Mouse (Mus musculus) intestine, embryonic 14.5 days (tissue): ENCODE measurements around the gene Gbe1. TPM values are rescaled to one million over a fixed set of nuclear protein-coding genes. Genes with fewer than 3 reads are reported as not detected.

Experiments
- ATAC-seq: fragments of 200-750 bp; cut with Nextera tagmentation; replicated peaks from 2 replicates; pipeline ENCODE4 v1.8.0; 2017; ENCODE audit warnings: low read depth, moderate number of reproducible peaks, moderate TSS enrichment, moderate library complexity; ENCODE audit not compliant: low FRiP score, low TSS enrichment
- DNase-seq: peaks from one replicate; pipeline ENCODE4 v3.0.0-alpha.2; 2018; ENCODE audit warnings: low spot score
- H3K27ac ChIP-seq: fragments of 300-500 bp; sonication (generic); 2 replicates; pipeline ENCODE4 v1.5.1; 2014; ENCODE audit warnings: low read depth, mild to moderate bottlenecking, control low read depth
- H3K27me3 ChIP-seq: fragments of 300-500 bp; sonication (generic); replicated peaks from 2 replicates; pipeline ENCODE4 v1.6.1; 2014; ENCODE audit warnings: low read length, control low read depth; ENCODE audit not compliant: control insufficient read depth, insufficient read depth
- H3K36me3 ChIP-seq: fragments of 300-500 bp; sonication (generic); 2 replicates; pipeline ENCODE4 v1.6.1; 2014; ENCODE audit warnings: low read length, control low read depth; ENCODE audit not compliant: control insufficient read depth, insufficient read depth
- H3K4me1 ChIP-seq: fragments of 300-500 bp; sonication (generic); replicated peaks from 2 replicates; pipeline ENCODE4 v1.6.1; 2014; ENCODE audit warnings: low read length, control low read depth, mixed read lengths; ENCODE audit not compliant: control insufficient read depth, insufficient read depth
- H3K4me2 ChIP-seq: fragments of 300-500 bp; sonication (generic); 2 replicates; pipeline ENCODE4 v1.6.1; 2014; ENCODE audit warnings: low read length
- H3K4me3 ChIP-seq: fragments of 300-500 bp; sonication (generic); 2 replicates; pipeline ENCODE4 v1.5.1; 2014; ENCODE audit warnings: low read depth, low read length, control low read depth, mixed read lengths
- H3K9ac ChIP-seq: fragments of 300-500 bp; sonication (generic); 2 replicates; pipeline ENCODE4 v1.6.1; 2014; ENCODE audit warnings: mild to moderate bottlenecking, low read length
- H3K9me3 ChIP-seq: fragments of 300-500 bp; sonication (generic); 2 replicates; pipeline ENCODE4 v1.6.1; 2016; ENCODE audit warnings: low read length, control low read depth; ENCODE audit not compliant: control insufficient read depth
- WGBS: fragments of 180-500 bp; shearing (Covaris S2); extraction: QIAGEN DNeasy Blood & Tissue Kit; methylation state at CpG from one replicate; pipeline ENCODE4 v1.1.7; 2014; 5-methylcytosine and 5-hydroxymethylcytosine counted together
- polyA plus RNA-seq: library from polyadenylated mRNA; unstranded; fragments of >200 nt; fragmentation: Nextera tagmentation; extraction: Ambion mirVana; gene quantifications from 2 replicates; pipeline ENCODE4 v1.2.1, GENCODE M21; 2014

The Gbe1 gene
- polyA plus RNA-seq, 1 experiment from 2014 or later, result 22.9 TPM

DNA sequence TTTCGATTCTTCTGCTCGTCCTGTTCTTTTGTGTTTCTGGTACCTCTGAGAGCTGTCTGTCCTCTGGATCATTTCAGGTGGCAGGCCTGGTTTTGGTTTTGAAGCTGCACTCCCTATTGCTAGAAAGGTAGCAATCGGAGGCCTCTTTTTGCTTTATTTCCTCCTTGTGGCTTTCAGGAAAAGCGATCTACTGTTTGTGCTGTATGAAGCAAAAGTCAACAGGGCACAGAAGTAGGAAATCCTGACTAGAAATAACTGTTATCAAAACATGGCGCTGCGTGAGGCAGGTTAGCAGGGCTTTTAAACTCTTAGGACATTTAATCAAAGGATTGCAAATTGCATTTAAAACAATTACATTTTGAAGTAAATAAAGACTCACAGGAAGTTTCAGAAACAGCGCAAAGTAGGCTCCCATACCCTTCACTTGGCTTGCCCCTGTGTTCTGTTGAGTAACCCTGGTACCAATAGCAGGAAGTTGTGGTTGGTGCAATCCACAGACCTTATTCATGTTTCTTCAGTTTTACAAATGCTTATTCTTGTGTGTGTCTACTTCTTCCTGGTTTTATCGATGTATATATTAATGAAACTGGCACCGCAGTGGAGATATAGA, 12.7 kb downstream of the Gbe1 start:
- Histone ChIP-seq H3K9ac (no peak overlapping the region), H3K36me3 (no peaks in the 10 kb centered on the region), H3K4me3 (no peak overlapping the region), H3K4me2 (no peak overlapping the region), H3K9me3 (no peaks in the 10 kb centered on the region), H3K27ac (no peak overlapping the region), H3K4me1 (peaks cover 4% of the 10 kb centered on the region; the same call in 1 of the 2 replicates), H3K27me3 (no peaks in the 10 kb centered on the region)
- 91% methylated on average over 9 of the region's 9 CpGs for WGBS
- ATAC-seq (no peak), DNase-seq (no peak)

DNA sequence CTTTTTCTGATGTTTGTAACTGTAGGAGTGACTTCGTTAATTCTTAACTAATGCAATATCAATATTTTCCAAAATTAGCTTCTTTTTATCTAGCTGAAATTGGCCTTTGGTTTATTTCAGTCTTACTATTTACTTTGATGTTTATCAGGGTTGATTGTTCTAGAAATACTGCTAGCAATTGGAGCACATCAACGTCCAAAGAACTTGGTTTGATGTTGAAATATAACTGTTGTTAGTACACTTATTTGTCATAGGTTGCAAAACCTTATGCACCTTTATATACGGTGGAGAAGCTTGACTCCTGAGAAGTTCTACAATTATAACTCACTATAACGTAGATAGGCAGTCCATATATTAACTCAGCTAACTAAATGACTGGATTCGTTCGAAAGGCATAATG, 14.8 kb downstream of the Gbe1 start:
- ATAC-seq (no peak), DNase-seq (no peak)
- H3K4me1 ChIP-seq, result peaks cover 4% of the 10 kb centered on the region; the same call in 1 of the 2 replicates
- 82% methylated on average over 6 of the region's 6 CpGs for WGBS
- no peak overlapping the region for H3K4me3 ChIP-seq
- H3K4me2 ChIP-seq, result no peak overlapping the region
- H3K27ac ChIP-seq, result no peak overlapping the region
- H3K9me3 ChIP-seq, result no peaks in the 10 kb centered on the region
- no peaks in the 10 kb centered on the region for H3K27me3 ChIP-seq
- no peaks in the 10 kb centered on the region for H3K36me3 ChIP-seq
- no peak overlapping the region for H3K9ac ChIP-seq

GRCm38 (mm10) chr16:70329036-70329435, 15.3 kb downstream of the Gbe1 start:
- no peak overlapping the region for H3K4me2 ChIP-seq
- H3K36me3 ChIP-seq, result no peaks in the 10 kb centered on the region
- peaks cover 4% of the 10 kb centered on the region; the same call in 1 of the 2 replicates for H3K4me1 ChIP-seq
- WGBS, result 59% methylated on average over 10 of the region's 10 CpGs
- ATAC-seq (peak; percentile 27; the same call in 1 of the 2 replicates), DNase-seq (no peak)
- no peaks in the 10 kb centered on the region for H3K9me3 ChIP-seq
- no peak overlapping the region for H3K9ac ChIP-seq
- H3K27ac ChIP-seq, result no peak overlapping the region
- no peak overlapping the region for H3K4me3 ChIP-seq
- no peaks in the 10 kb centered on the region for H3K27me3 ChIP-seq

GRCm38 (mm10) chr16:70329471-70329870, 15.7 kb downstream of the Gbe1 start:
- ATAC-seq, result 0 out of 2 replicates have a peak, but pooled peaks have one; percentile 58
- no peak for DNase-seq
- H3K27ac ChIP-seq, result no peak overlapping the region
- H3K4me2 ChIP-seq, result no peak overlapping the region
- no peak overlapping the region for H3K9ac ChIP-seq
- H3K4me1 ChIP-seq, result peaks cover 4% of the 10 kb centered on the region; the same call in 1 of the 2 replicates
- no peaks in the 10 kb centered on the region for H3K36me3 ChIP-seq
- WGBS, result 35% methylated on average over 6 of the region's 6 CpGs
- no peaks in the 10 kb centered on the region for H3K9me3 ChIP-seq
- no peak overlapping the region for H3K4me3 ChIP-seq
- H3K27me3 ChIP-seq, result no peaks in the 10 kb centered on the region

GRCm38 (mm10) chr16:70330007-70330406, 16.3 kb downstream of the Gbe1 start:
- Histone ChIP-seq H3K4me2 (no peak overlapping the region), H3K4me3 (no peak overlapping the region), H3K36me3 (no peaks in the 10 kb centered on the region), H3K9me3 (no peaks in the 10 kb centered on the region), H3K27ac (no peak overlapping the region), H3K4me1 (peaks cover 4% of the 10 kb centered on the region; the same call in 1 of the 2 replicates), H3K9ac (no peak overlapping the region), H3K27me3 (no peaks in the 10 kb centered on the region)
- no peak for ATAC-seq
- DNase-seq, result no peak
- WGBS, result 71% methylated on average over 2 of the region's 2 CpGs

- Histone ChIP-seq H3K4me1 (peaks cover 4% of the 10 kb centered on the region; the same call in 1 of the 2 replicates), H3K4me2 (no peak overlapping the region), H3K9me3 (no peaks in the 10 kb centered on the region), H3K27me3 (no peaks in the 10 kb centered on the region), H3K36me3 (no peaks in the 10 kb centered on the region), H3K9ac (no peak overlapping the region), H3K27ac (no peak overlapping the region), H3K4me3 (no peak overlapping the region)
- WGBS, result 88% methylated on average over 10 of the region's 10 CpGs
- ATAC-seq (no peak), DNase-seq (no peak)
These were observed 17.0 kb downstream of the Gbe1 start for GRCm38 (mm10) chr16:70330626-70331275.

DNA sequence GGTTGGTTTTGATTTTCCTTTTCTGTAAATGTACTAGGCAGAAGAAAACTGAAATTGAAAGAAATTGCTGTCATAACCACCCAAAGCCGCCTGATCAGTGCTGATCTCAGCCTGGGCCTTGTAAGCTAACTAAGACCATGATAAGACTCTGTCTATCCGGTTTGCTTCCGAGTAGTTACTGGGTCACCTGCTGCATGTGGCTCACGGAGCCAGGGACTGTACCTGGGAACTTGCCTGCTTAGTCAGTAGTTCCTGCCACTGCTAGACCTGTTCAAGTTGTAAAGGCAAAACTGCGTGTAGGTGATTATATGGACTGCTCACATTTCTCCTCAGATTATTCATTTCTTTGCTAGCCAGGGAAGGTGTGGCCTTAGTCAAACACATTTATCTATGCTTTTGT, 21.1 kb downstream of the Gbe1 start:
- DNase-seq, result no peak
- 90% methylated on average over 5 of the region's 5 CpGs for WGBS
- no peak overlapping the region for H3K4me2 ChIP-seq
- no peaks in the 10 kb centered on the region for H3K4me1 ChIP-seq
- no peak overlapping the region for H3K27ac ChIP-seq
- H3K4me3 ChIP-seq, result no peak overlapping the region
- no peaks in the 10 kb centered on the region for H3K36me3 ChIP-seq
- no peaks in the 10 kb centered on the region for H3K9me3 ChIP-seq
- no peak overlapping the region for H3K9ac ChIP-seq
- no peaks in the 10 kb centered on the region for H3K27me3 ChIP-seq
- no peak for ATAC-seq

DNA sequence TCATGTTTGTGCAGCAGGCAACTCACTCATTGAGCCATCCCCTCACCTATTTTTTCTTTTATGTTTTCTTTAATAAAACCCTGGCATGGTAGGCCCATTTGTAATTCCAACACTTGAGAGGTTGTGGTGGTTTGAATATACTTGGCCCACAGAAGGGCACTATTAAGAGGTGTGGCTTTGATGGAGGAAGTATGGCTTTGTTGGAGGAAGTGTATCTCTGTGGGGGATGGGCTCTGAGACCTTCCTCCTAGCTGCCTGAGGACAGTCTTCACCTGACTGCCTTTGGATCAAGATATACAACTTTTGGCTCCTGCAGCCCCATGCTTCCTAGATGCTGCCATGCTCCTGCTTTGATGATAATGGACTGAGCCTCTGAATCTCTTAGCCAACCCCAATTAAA, 21.7 kb downstream of the Gbe1 start:
- DNase-seq (no peak), ATAC-seq (no peak)
- Histone ChIP-seq H3K9me3 (no peaks in the 10 kb centered on the region), H3K4me3 (no peak overlapping the region), H3K27ac (no peak overlapping the region), H3K4me1 (no peaks in the 10 kb centered on the region), H3K27me3 (no peaks in the 10 kb centered on the region), H3K4me2 (no peak overlapping the region), H3K36me3 (no peaks in the 10 kb centered on the region), H3K9ac (no peak overlapping the region)

GRCm38 (mm10) chr16:70337661-70338060, 23.9 kb downstream of the Gbe1 start:
- 87% methylated on average over 3 of the region's 3 CpGs for WGBS
- Histone ChIP-seq H3K9me3 (no peaks in the 10 kb centered on the region), H3K27ac (no peak overlapping the region), H3K4me1 (no peaks in the 10 kb centered on the region), H3K9ac (no peak overlapping the region), H3K4me3 (no peak overlapping the region), H3K36me3 (no peaks in the 10 kb centered on the region), H3K27me3 (no peaks in the 10 kb centered on the region), H3K4me2 (no peak overlapping the region)
- DNase-seq, result no peak
- ATAC-seq, result no peak
